12 mouse cellular contexts compared by ENCODE assay signal in genomic region chr12:71998653-71999052, GRCm38 (mm10).
DNase-seq lines count a peak whose midpoint lies in the region; ATAC-seq lines count a peak whose summit lies in the region.
"Had no signal": no experiment of that assay in that cellular context is flagged by ENCODE, and none has a peak within 500 bp of the region (broad histone marks: within the 10 kb centered on the region; RNA-seq: fewer than 3 reads in every experiment).

No protein-coding gene starts in this region.

- peak; percentile 70 for ATAC-seq in liver, embryonic 15.5 days (ENCODE audit: insufficient read depth)

- H3K4me1 ChIP-seq in liver, embryonic 15.5 days (replicated peaks), result peaks cover 14% of the 10 kb centered on the region
- no peaks in the 10 kb centered on the region for H3K4me1 ChIP-seq in embryonic facial prominence, embryonic 10.5 days
- H3K4me1 ChIP-seq: neural tube, embryonic 13.5 days had no signal

- H3K27ac ChIP-seq in liver, embryonic 15.5 days (replicated peaks), result peak overlapping the region; percentile 25; the same call in 1 of the 2 replicates
- H3K27ac ChIP-seq in embryonic facial prominence, embryonic 10.5 days (replicated peaks), result no peak overlapping the region
- H3K27ac ChIP-seq: neural tube, embryonic 13.5 days had no signal

- no peak overlapping the region for H3K4me3 ChIP-seq in liver, embryonic 15.5 days (replicated peaks)
- no peak overlapping the region for H3K4me3 ChIP-seq in embryonic facial prominence, embryonic 10.5 days
- H3K4me3 ChIP-seq: neural tube, embryonic 13.5 days had no signal

- no peak overlapping the region for H3K9ac ChIP-seq in liver, embryonic 15.5 days
- H3K9ac ChIP-seq: neural tube, embryonic 13.5 days had no signal

- no peaks in the 10 kb centered on the region for H3K9me3 ChIP-seq in liver, embryonic 15.5 days (replicated peaks)
- H3K9me3 ChIP-seq in embryonic facial prominence, embryonic 10.5 days, result no peaks in the 10 kb centered on the region
- H3K9me3 ChIP-seq: neural tube, embryonic 13.5 days had no signal

- intact Hi-C loops in heart, postnatal 36 days (cut with DNase I), result no loop called here
- intact Hi-C loops in left cerebral cortex, postnatal 4 days (cut with DNase I), result no loop called here

- WGBS in liver, embryonic 15.5 days (ENCODE audit: insufficient replicate concordance), result 63% methylated on average over 4 of the region's 4 CpGs
- WGBS in embryonic facial prominence, embryonic 10.5 days, result 79% methylated on average over 4 of the region's 4 CpGs

- no peak overlapping the region for H3K4me2 ChIP-seq in liver, embryonic 15.5 days
- H3K4me2 ChIP-seq: neural tube, embryonic 13.5 days had no signal

- DNase-seq in liver, result no peak
- peak; percentile 98 for DNase-seq in heart, adult 11 months
- DNase-seq in heart, postnatal 36 days, result peak; percentile 66 to 71
- peak; percentile 35 to 53 for DNase-seq in lung, postnatal 4 days
- no peak for DNase-seq in cerebellum, adult 8-10 months
- no peak for DNase-seq in embryonic facial prominence, embryonic 10.5 days (ENCODE audit: low spot score)
- no peak for DNase-seq in left cerebral cortex, postnatal 4 days
- DNase-seq: cerebellum, adult 2 months; thymus, postnatal 25 days had no signal

- H3K27me3 ChIP-seq in liver, embryonic 15.5 days, result no peaks in the 10 kb centered on the region
- H3K27me3 ChIP-seq in embryonic facial prominence, embryonic 10.5 days (replicated peaks; ENCODE audit: low read depth, poor library complexity, severe bottlenecking), result no peaks in the 10 kb centered on the region
- H3K27me3 ChIP-seq: CH12.LX; neural tube, embryonic 13.5 days had no signal

- peaks cover 9% of the 10 kb centered on the region for H3K36me3 ChIP-seq in liver, embryonic 15.5 days (replicated peaks)
- H3K36me3 ChIP-seq in embryonic facial prominence, embryonic 10.5 days (replicated peaks), result no peaks in the 10 kb centered on the region; the same call in 1 of the 2 replicates

Comparison
In these comparisons a context has a peak if more than half of its experiments do, and no peak if none do; other contexts are left out.
1. DNase-seq: peak in heart, adult 11 months (single experiment), heart, postnatal 36 days (2 of 2) and lung, postnatal 4 days (2 of 2); none in liver (single experiment), cerebellum, adult 8-10 months (single experiment), embryonic facial prominence, embryonic 10.5 days (single experiment) and left cerebral cortex, postnatal 4 days (single experiment).